Mouse (Mus musculus) limb, embryonic 14.5 days (tissue): ENCODE measurements around the gene Wdr11. TPM values are rescaled to one million over a fixed set of nuclear protein-coding genes. Genes with fewer than 3 reads are reported as not detected.

Experiments used
- ATAC-seq: fragments of 200-750 bp; cut with Nextera tagmentation; 2 replicates; pipeline ENCODE4 v1.8.0; 2017; ENCODE audit warnings: low read depth, moderate number of reproducible peaks, moderate TSS enrichment; ENCODE audit not compliant: low FRiP score
- DNase-seq: peaks from one replicate; pipeline ENCODE4 v3.0.0-alpha.2; 2015; ENCODE audit warnings: low spot score
- H3K27ac ChIP-seq: fragments of 300-500 bp; sonication (generic); replicated peaks from 2 replicates; pipeline ENCODE4 v1.5.1; 2014; ENCODE audit warnings: low read depth, mild to moderate bottlenecking, low read length, moderate library complexity, mixed read lengths
- H3K27me3 ChIP-seq: fragments of 300-500 bp; sonication (generic); 2 replicates; pipeline ENCODE4 v1.6.1; 2014; ENCODE audit warnings: low read length, mixed read lengths; ENCODE audit not compliant: control insufficient read depth, insufficient read depth
- H3K36me3 ChIP-seq: fragments of 300-500 bp; sonication (generic); 2 replicates; pipeline ENCODE4 v1.6.1; 2014; ENCODE audit warnings: mild to moderate bottlenecking, low read length, moderate library complexity, mixed read lengths; ENCODE audit not compliant: control insufficient read depth, insufficient read depth
- H3K4me1 ChIP-seq: fragments of 300-500 bp; sonication (generic); 2 replicates; pipeline ENCODE4 v1.6.1; 2014; ENCODE audit warnings: antibody characterized with exemption, low read length, mixed read lengths; ENCODE audit not compliant: control insufficient read depth, insufficient read depth
- H3K4me2 ChIP-seq: fragments of 300-500 bp; sonication (generic); replicated peaks from 2 replicates; pipeline ENCODE4 v1.6.1; 2014; ENCODE audit warnings: low read depth, mild to moderate bottlenecking, low read length, moderate library complexity; ENCODE audit not compliant: severe bottlenecking
- H3K4me3 ChIP-seq: fragments of 300-500 bp; sonication (generic); replicated peaks from 2 replicates; pipeline ENCODE4 v1.5.1; 2014; ENCODE audit warnings: low read length
- H3K9ac ChIP-seq: fragments of 300-500 bp; sonication (generic); 2 replicates; pipeline ENCODE4 v1.6.1; 2014; ENCODE audit warnings: mild to moderate bottlenecking, low read depth, low read length, moderate library complexity; ENCODE audit not compliant: severe bottlenecking
- H3K9me3 ChIP-seq: fragments of 300-500 bp; sonication (generic); 2 replicates; pipeline ENCODE4 v1.6.1; 2016; ENCODE audit warnings: low read length; ENCODE audit not compliant: control insufficient read depth
- POLR2A ChIP-seq: fragments of 200-500 bp; IDR thresholded peaks from 2 replicates; pipeline ENCODE4 v1.8.0; 2012; ENCODE audit warnings: inconsistent platforms, mild to moderate bottlenecking, moderate library complexity, borderline replicate concordance; ENCODE audit not compliant: insufficient read depth, insufficient read length; ENCODE audit errors: extremely low read depth
- WGBS: fragments of 180-500 bp; shearing (Covaris S2); extraction: QIAGEN DNeasy Blood & Tissue Kit; methylation state at CpG from one replicate; pipeline ENCODE4 v1.1.7; 2014; 5-methylcytosine and 5-hydroxymethylcytosine counted together
- polyA plus RNA-seq, 2 experiments: library from polyadenylated mRNA; depleted of rRNA in 1 of 2; stranded (reverse) in 1 of 2; unstranded in 1 of 2; fragments of >200 nt; fragmentation: Nextera tagmentation in 1 of 2; extraction: Ambion mirVana in 1 of 2; gene quantifications; 2 replicates each; pipeline versions ENCODE4 v1.2.1 to v1.2.3; 2012 to 2014

Wdr11 gene
- polyA plus RNA-seq (2012; rRNA removed) (45.8 and 47.0 TPM in 2 replicates), polyA plus RNA-seq (2014; fragmentation: Nextera tagmentation; extraction: Ambion mirVana) (38.1 and 47.0 TPM in 2 replicates)

DNA sequence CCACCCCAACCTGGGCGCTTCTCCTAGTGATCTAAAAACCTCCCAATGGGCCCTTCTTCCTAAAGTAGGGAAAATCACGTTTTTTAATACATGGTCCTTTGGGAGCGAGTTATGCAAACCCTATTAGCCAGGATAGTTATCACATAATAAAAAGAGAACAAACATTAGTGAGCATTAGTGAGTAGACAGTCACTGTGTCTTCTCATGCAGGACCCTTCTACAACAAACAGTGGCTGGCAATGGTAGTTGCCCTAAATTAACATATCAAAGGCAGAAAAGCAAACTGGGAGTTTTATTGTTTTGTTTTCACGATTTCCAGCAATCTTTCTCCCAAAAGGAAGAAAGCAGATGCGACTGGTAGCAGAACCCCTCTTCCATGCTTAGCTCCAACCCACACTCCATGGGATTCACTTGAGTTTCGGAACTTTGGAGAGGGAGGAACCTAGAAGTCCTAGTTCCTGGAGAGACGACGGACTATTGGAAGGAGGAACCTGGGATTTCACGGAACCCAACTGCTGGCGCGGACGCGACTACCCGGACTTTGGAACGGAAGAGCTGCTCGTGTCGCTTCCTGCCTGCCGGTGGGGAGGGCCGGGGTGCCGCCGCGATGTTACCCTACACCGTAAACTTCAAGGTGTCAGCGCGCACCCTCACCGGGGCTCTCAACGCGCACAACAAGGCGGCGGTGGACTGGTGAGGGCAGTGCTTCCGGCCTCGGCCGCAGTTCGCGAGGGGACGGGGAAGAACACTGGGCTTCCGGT, at the start of gene Wdr11:
TSS of gene Wdr11 (plus strand) at position 493 of the 761 bp plus-strand sequence.
- H3K27me3 ChIP-seq: no peaks in the 10 kb centered on the region
- H3K27ac ChIP-seq: peak within 1 kb of the TSS; percentile 91
- DNase-seq (peak; percentile 85), ATAC-seq (peak; percentile 92)
- H3K4me1 ChIP-seq: peaks cover 3% of the 10 kb centered on the region; the same call in 1 of the 2 replicates
- peak within 1 kb of the TSS; percentile 56 for H3K4me2 ChIP-seq
- H3K9ac ChIP-seq: peak within 1 kb of the TSS; percentile 76
- 3% methylated on average over 36 of the region's 37 CpGs for WGBS
- TF ChIP-seq POLR2A: peak; percentile 52; the same call in 1 of the 2 replicates
- peak within 1 kb of the TSS; percentile 66 for H3K4me3 ChIP-seq
- H3K36me3 ChIP-seq: peaks cover 7% of the 10 kb centered on the region
- no peaks in the 10 kb centered on the region for H3K9me3 ChIP-seq

- 88% methylated on average over 1 of the region's 1 CpGs for WGBS
- ATAC-seq (no peak), DNase-seq (no peak)
- no peak for TF ChIP-seq POLR2A
- Histone ChIP-seq H3K9me3 (no peaks in the 10 kb centered on the region), H3K4me3 (no peak overlapping the region), H3K36me3 (no peaks in the 10 kb centered on the region), H3K4me1 (no peaks in the 10 kb centered on the region), H3K4me2 (no peak overlapping the region), H3K9ac (no peak overlapping the region), H3K27ac (no peak overlapping the region), H3K27me3 (no peaks in the 10 kb centered on the region)
These were observed 24.1 kb upstream of the Wdr11 start for GRCm38 (mm10) chr7:129567541-129567940.

GRCm38 (mm10) chr7:129568338-129568737, 23.3 kb upstream of the Wdr11 start:
- TF ChIP-seq POLR2A: no peak
- no peak overlapping the region for H3K27ac ChIP-seq
- no peaks in the 10 kb centered on the region for H3K27me3 ChIP-seq
- ATAC-seq (no peak), DNase-seq (no peak)
- no peaks in the 10 kb centered on the region for H3K9me3 ChIP-seq
- H3K4me3 ChIP-seq: no peak overlapping the region
- no peak overlapping the region for H3K9ac ChIP-seq
- WGBS: 74% methylated on average over 2 of the region's 2 CpGs
- no peak overlapping the region for H3K4me2 ChIP-seq
- no peaks in the 10 kb centered on the region for H3K4me1 ChIP-seq
- no peaks in the 10 kb centered on the region for H3K36me3 ChIP-seq

GRCm38 (mm10) chr7:129574471-129574870, 17.2 kb upstream of the Wdr11 start:
- H3K9ac ChIP-seq: no peak overlapping the region
- ATAC-seq (no peak), DNase-seq (no peak)
- 69% methylated on average over 4 of the region's 4 CpGs for WGBS
- no peaks in the 10 kb centered on the region for H3K36me3 ChIP-seq
- no peak overlapping the region for H3K27ac ChIP-seq
- H3K4me1 ChIP-seq: no peaks in the 10 kb centered on the region
- H3K27me3 ChIP-seq: no peaks in the 10 kb centered on the region
- H3K4me2 ChIP-seq: no peak overlapping the region
- H3K4me3 ChIP-seq: no peak overlapping the region
- TF ChIP-seq POLR2A: no peak
- no peaks in the 10 kb centered on the region for H3K9me3 ChIP-seq

DNA sequence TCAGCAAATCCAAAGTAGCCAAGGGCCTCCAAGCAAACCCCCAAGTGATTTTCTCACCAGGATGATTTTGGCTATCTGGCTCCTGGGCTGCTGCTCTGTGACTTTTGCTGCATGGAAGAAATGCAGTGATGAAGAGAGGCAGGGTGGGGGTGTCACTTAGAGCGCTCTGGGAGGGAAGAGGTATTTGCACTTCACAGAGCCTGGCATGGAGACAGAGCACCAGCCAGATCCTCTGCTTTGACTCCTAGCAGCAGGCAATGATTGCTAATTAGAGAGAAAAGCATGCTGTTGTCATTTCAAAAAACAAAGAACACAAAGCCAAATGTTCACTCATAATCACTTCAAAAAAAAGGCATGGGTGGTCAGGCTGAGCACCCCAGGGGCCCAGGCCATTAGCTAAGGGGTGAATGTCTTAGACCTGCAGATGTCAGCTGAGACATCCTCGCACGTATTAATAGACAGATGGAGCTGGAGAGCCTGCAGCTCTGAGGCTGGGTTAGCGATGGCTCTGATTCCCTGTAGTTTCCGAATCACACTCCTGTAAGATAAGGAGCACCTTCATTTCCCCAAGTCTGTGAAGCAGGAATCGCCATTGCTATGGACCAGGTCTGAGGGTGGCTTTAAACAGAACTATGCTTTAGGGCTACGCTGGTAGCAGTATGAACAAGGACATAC, 16.4 kb upstream of the Wdr11 start:
- no peak for TF ChIP-seq POLR2A
- WGBS: 12% methylated on average over 7 of the region's 7 CpGs
- Histone ChIP-seq H3K4me2 (no peak overlapping the region), H3K27me3 (no peaks in the 10 kb centered on the region), H3K9me3 (no peaks in the 10 kb centered on the region), H3K27ac (no peak overlapping the region), H3K4me3 (no peak overlapping the region), H3K9ac (no peak overlapping the region), H3K4me1 (no peaks in the 10 kb centered on the region), H3K36me3 (no peaks in the 10 kb centered on the region)
- no peak for ATAC-seq
- no peak for DNase-seq
